Mouse (Mus musculus): ENCODE data around the gene Cand2. TPM values are rescaled to one million over a fixed set of nuclear protein-coding genes. Genes with fewer than 3 reads are reported as not detected.

The Cand2 gene
- polyA plus RNA-seq, 1 experiment from 2014 or later: 45.8 TPM

Small RNA genes lying within 50 kb of the gene (microRNA-seq; reads per million reads assigned to microRNA genes)
- 0.55 reads per million for gene Mir7660

Other genes with a start within 250 kb of the Cand2 start
- 35.0 and 35.4 TPM in 2 replicates for gene Tsen2, start 229.9 kb upstream of the Cand2 start, polyA plus RNA-seq (2015; fragmentation: Nextera tagmentation; extraction: Ambion mirVana)
- gene Mkrn2os, start 182.0 kb upstream of the Cand2 start, polyA plus RNA-seq (2015; fragmentation: Nextera tagmentation; extraction: Ambion mirVana): 0.18 and 1.3 TPM in 2 replicates
- gene Mkrn2, start 172.6 kb upstream of the Cand2 start, polyA plus RNA-seq (2015; fragmentation: Nextera tagmentation; extraction: Ambion mirVana): 25.3 and 35.9 TPM in 2 replicates
- 111 TPM in 2 replicates for gene Raf1, start 97.9 kb upstream of the Cand2 start, polyA plus RNA-seq (2015; fragmentation: Nextera tagmentation; extraction: Ambion mirVana)
- 3.7 and 4.2 TPM in 2 replicates for gene Tmem40, start 12.1 kb upstream of the Cand2 start, polyA plus RNA-seq (2015; fragmentation: Nextera tagmentation; extraction: Ambion mirVana)
- gene Rpl32, start 34.2 kb downstream of the Cand2 start, polyA plus RNA-seq (2015; fragmentation: Nextera tagmentation; extraction: Ambion mirVana): 2,295 and 2,526 TPM in 2 replicates
- gene Efcab12, start 63.9 kb downstream of the Cand2 start, polyA plus RNA-seq (2015; fragmentation: Nextera tagmentation; extraction: Ambion mirVana): 0.62 and 0.81 TPM in 2 replicates
- 26.0 and 27.9 TPM in 2 replicates for gene Mbd4, start 78.8 kb downstream of the Cand2 start, polyA plus RNA-seq (2015; fragmentation: Nextera tagmentation; extraction: Ambion mirVana)
- 26.2 and 29.0 TPM in 2 replicates for gene Ift122, start 78.9 kb downstream of the Cand2 start, polyA plus RNA-seq (2015; fragmentation: Nextera tagmentation; extraction: Ambion mirVana)
- gene Rho, start 157.2 kb downstream of the Cand2 start, polyA plus RNA-seq (2015; fragmentation: Nextera tagmentation; extraction: Ambion mirVana): 0.14 and 0.43 TPM in 2 replicates
- not detected in 2 replicates for gene H1foo, start 170.4 kb downstream of the Cand2 start, polyA plus RNA-seq (2015; fragmentation: Nextera tagmentation; extraction: Ambion mirVana)
- 25.2 and 40.3 TPM in 2 replicates for gene Plxnd1, start 220.5 kb downstream of the Cand2 start, polyA plus RNA-seq (2015; fragmentation: Nextera tagmentation; extraction: Ambion mirVana)

Measured in embryonic facial prominence, embryonic 13.5 days (tissue).